Mouse (Mus musculus) CH12.LX (cell line): ENCODE data around the gene Tmem59l.

Experiments
- CHD2 ChIP-seq: IDR thresholded peaks from 2 replicates; pipeline ENCODE4 v1.6.1; 2011; ENCODE audit warnings: low read length, improper control_type of control experiment
- CTCF ChIP-seq, 2 experiments: IDR thresholded peaks in 1 of 2; conservative IDR thresholded peaks in 1 of 2; 2 replicates each; pipeline ENCODE4 v1.5.1; 2011 to 2012; ENCODE audit warnings: low read depth in 2 of 2, low read length in 2 of 2, improper control_type of control experiment in 1 of 2, inconsistent platforms in 1 of 2, mild to moderate bottlenecking in 1 of 2, moderate library complexity in 1 of 2
- EP300 ChIP-seq: IDR thresholded peaks from 2 replicates; pipeline ENCODE4 v1.6.1; 2011; ENCODE audit warnings: low read length, improper control_type of control experiment
- JUN ChIP-seq: IDR thresholded peaks from 2 replicates; pipeline ENCODE4 v1.6.1; 2011; ENCODE audit warnings: low read depth, mild to moderate bottlenecking, low read length, improper control_type of control experiment, moderate library complexity; ENCODE audit not compliant: insufficient read depth
- JUND ChIP-seq: conservative IDR thresholded peaks from 2 replicates; pipeline ENCODE4 v1.6.1; 2011; ENCODE audit warnings: low read depth, low read length, improper control_type of control experiment
- POLR2A ChIP-seq: IDR thresholded peaks from 2 replicates; pipeline ENCODE4 v1.6.1; 2011; ENCODE audit warnings: low read depth, mild to moderate bottlenecking, improper control_type of control experiment, low read length
- POLR2AphosphoS2 ChIP-seq: IDR thresholded peaks from 2 replicates; pipeline ENCODE4 v1.6.1; 2011; ENCODE audit warnings: low read depth, low read length, improper control_type of control experiment
- RAD21 ChIP-seq: IDR thresholded peaks from 2 replicates; pipeline ENCODE4 v1.6.1; 2011; ENCODE audit warnings: low read depth, mild to moderate bottlenecking, low read length, improper control_type of control experiment, moderate library complexity
- TBP ChIP-seq: conservative IDR thresholded peaks from 2 replicates; pipeline ENCODE4 v1.6.1; 2011; ENCODE audit warnings: low read depth, low read length, improper control_type of control experiment
- USF1 ChIP-seq: IDR thresholded peaks from 2 replicates; pipeline ENCODE4 v1.6.1; 2014; ENCODE audit warnings: low read depth, mild to moderate bottlenecking, inconsistent platforms, low read length, improper control_type of control experiment
- USF2 ChIP-seq: conservative IDR thresholded peaks from 2 replicates; pipeline ENCODE4 v1.6.1; 2011; ENCODE audit warnings: low read depth, low read length, improper control_type of control experiment
- ZNF384 ChIP-seq: IDR thresholded peaks from 2 replicates; pipeline ENCODE4 v1.6.1; 2012; ENCODE audit warnings: low read depth, low read length, improper control_type of control experiment, inconsistent platforms

- TF ChIP-seq USF1 = no peak
- no peak for TF ChIP-seq JUND
- no peak; the same call in 1 of the 2 replicates for TF ChIP-seq CHD2
- no peak for TF ChIP-seq ZNF384
- TF ChIP-seq RAD21 = no peak
- no peak for TF ChIP-seq POLR2AphosphoS2
- TF ChIP-seq USF2 = no peak
- no peak for TF ChIP-seq EP300
- no peak for TF ChIP-seq JUN
- TF ChIP-seq POLR2A = no peak
- no peak for TF ChIP-seq CTCF (conservative IDR thresholded peaks at IDR 0.05 in 1 of 2, IDR thresholded peaks at IDR 0.05 in 1 of 2; ENCODE audit: low read depth in 2 of 2, low read length in 2 of 2)
- TF ChIP-seq TBP = no peak
Measured at GRCm38 (mm10) chr8:70528182-70528797, 41.1 kb upstream of the Tmem59l start.
